Mouse (Mus musculus): Measurements from ENCODE around the gene Helz.

Helz gene

GRCm38 (mm10) chr11:107617976-107618375 is 70.2 kb downstream of the Helz start:
- no peak for DNase-seq (ENCODE audit: low spot score)

- DNase-seq (ENCODE audit: low spot score), result no peak
Measured at GRCm38 (mm10) chr11:107624661-107625060, 76.9 kb downstream of the Helz start.

- no peak for DNase-seq (ENCODE audit: low spot score)
Measured at GRCm38 (mm10) chr11:107625746-107626145, 78.0 kb downstream of the Helz start.

- peak; percentile 71 for DNase-seq (ENCODE audit: low spot score)
Measured at GRCm38 (mm10) chr11:107629504-107629903, 81.8 kb downstream of the Helz start.

GRCm38 (mm10) chr11:107629951-107630350 is 82.2 kb downstream of the Helz start:
- DNase-seq (ENCODE audit: low spot score), result no peak

GRCm38 (mm10) chr11:107631124-107631523 is 83.4 kb downstream of the Helz start:
- no peak for DNase-seq (ENCODE audit: low spot score)

- no peak for DNase-seq (ENCODE audit: low spot score)
Measured at GRCm38 (mm10) chr11:107633563-107634146, 85.9 kb downstream of the Helz start.

- DNase-seq (ENCODE audit: low spot score), result no peak
Measured at GRCm38 (mm10) chr11:107638137-107638536, 90.4 kb downstream of the Helz start.

- no peak for DNase-seq (ENCODE audit: low spot score)
Measured at GRCm38 (mm10) chr11:107639657-107640056, 91.9 kb downstream of the Helz start.

GRCm38 (mm10) chr11:107644461-107644860 is 96.7 kb downstream of the Helz start:
- DNase-seq (ENCODE audit: low spot score), result no peak

GRCm38 (mm10) chr11:107647330-107647729 is 99.6 kb downstream of the Helz start:
- DNase-seq (ENCODE audit: low spot score), result no peak

GRCm38 (mm10) chr11:107648668-107649067 is 100.9 kb downstream of the Helz start:
- DNase-seq (ENCODE audit: low spot score), result no peak

- DNase-seq (ENCODE audit: low spot score), result no peak
Measured at GRCm38 (mm10) chr11:107649458-107649857, 101.7 kb downstream of the Helz start.

GRCm38 (mm10) chr11:107650422-107651051 is 102.8 kb downstream of the Helz start:
- no peak for DNase-seq (ENCODE audit: low spot score)

- no peak for DNase-seq (ENCODE audit: low spot score)
Measured at GRCm38 (mm10) chr11:107651391-107651790, 103.7 kb downstream of the Helz start.

GRCm38 (mm10) chr11:107652137-107652536 is 104.4 kb downstream of the Helz start:
- DNase-seq (ENCODE audit: low spot score), result no peak

- no peak for DNase-seq (ENCODE audit: low spot score)
Measured at GRCm38 (mm10) chr11:107655538-107655937, 107.8 kb downstream of the Helz start.

GRCm38 (mm10) chr11:107657117-107657516 is 109.4 kb downstream of the Helz start:
- no peak for DNase-seq (ENCODE audit: low spot score)

- DNase-seq (ENCODE audit: low spot score), result no peak
Measured at GRCm38 (mm10) chr11:107660452-107660851, 112.7 kb downstream of the Helz start.

GRCm38 (mm10) chr11:107662666-107663065 is 114.9 kb downstream of the Helz start:
- no peak for DNase-seq (ENCODE audit: low spot score)

GRCm38 (mm10) chr11:107667542-107667941 is 119.8 kb downstream of the Helz start:
- no peak for DNase-seq (ENCODE audit: low spot score)

GRCm38 (mm10) chr11:107668223-107668622 is 120.5 kb downstream of the Helz start:
- no peak for DNase-seq (ENCODE audit: low spot score)

- no peak for DNase-seq (ENCODE audit: low spot score)
Measured at GRCm38 (mm10) chr11:107668977-107669376, 121.2 kb downstream of the Helz start.

- no peak for DNase-seq (ENCODE audit: low spot score)
Measured at GRCm38 (mm10) chr11:107674006-107674405, 126.3 kb downstream of the Helz start.

Data from MN1 (cell line).